Mouse (Mus musculus) testis, adult 2 months (tissue): ENCODE results near the gene Srgap1.

Experiments
- CTCF ChIP-seq: fragments of 200-500 bp; IDR thresholded peaks from 2 replicates; pipeline ENCODE4 v1.5.1; 2012; ENCODE audit warnings: low read depth, mild to moderate bottlenecking, inconsistent platforms, low read length, moderate library complexity; ENCODE audit not compliant: control insufficient read depth, insufficient read depth, insufficient replicate concordance
- POLR2A ChIP-seq: fragments of 200-500 bp; IDR thresholded peaks from 2 replicates; pipeline ENCODE4 v1.6.1; 2012; ENCODE audit warnings: low read depth, mild to moderate bottlenecking, inconsistent platforms, low read length, moderate library complexity; ENCODE audit not compliant: control insufficient read depth

DNA sequence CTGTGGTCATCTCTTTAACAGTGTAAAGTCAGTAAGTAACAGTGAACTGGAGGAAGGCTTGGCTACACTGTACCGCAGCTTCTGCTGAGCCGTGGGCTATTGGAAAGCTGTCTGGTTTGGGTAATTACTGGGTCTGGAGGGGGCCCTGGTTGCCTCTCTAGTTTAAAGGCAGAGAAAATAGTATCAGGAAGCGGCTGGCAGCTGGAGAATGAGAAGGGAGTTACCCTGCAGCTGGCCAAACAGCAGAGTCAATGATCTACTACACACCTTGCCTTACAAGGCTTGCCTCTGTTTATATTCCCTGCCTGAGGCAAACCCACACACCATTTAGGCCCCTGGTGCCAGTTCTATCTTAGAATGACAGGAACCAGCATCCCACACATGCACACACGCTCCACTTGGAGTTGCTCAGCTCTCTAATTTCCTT lies 174.0 kb downstream of the Srgap1 start:
- TF ChIP-seq POLR2A, result no peak
- no peak for TF ChIP-seq CTCF
